Mouse (Mus musculus): ENCODE measurements around the gene Fbxl15. TPM values are rescaled to one million over a fixed set of nuclear protein-coding genes. Genes with fewer than 3 reads are reported as not detected.

Fbxl15 gene
- total RNA-seq (2021), result 10 to 100 TPM; 26.7 to 28.7 TPM

DNA sequence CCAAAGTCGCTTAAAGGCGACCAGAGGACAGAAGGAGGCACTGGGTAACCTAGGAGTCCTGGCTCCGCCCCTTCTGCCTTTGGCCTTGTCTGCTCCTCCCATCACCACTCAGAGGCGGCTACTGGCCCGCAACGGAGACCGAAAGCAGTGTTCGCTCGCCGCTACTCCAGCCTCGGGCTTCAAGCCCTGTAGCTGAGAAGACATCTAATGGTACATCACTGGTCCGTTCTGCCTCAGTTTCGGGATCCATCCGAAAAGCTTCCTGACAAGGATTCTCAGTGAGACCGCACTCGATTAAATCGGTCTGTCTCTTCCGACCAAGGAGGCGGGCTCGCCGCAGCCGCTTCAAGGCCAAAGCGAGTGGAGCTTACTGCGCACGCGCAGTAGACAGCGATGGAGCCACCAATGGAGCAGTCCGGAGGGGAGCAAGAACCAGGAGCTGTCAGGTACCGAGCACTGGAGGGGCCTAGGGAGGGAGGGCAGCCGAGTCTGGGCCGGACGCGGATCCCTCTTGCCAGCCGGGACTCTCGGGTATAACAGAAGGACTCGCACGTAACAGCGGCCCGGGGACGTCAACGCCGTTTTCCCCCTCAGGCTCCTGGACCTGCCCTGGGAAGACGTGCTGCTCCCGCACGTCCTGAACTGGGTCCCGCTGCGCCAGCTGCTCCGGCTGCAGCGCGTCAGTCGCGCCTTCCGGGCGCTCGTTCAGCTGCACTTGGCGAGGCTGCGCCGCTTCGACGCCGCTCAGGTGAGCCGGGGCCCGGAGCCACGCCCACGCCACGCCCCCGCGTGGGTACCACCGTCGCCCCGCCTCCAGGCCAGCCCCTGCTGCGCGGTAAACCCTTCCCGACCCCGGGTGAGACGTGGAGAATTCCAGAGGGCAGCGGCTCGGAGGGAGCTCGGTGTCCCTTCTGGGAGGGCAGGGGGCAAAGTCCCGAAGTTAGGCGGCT lies at the start of gene Fbxl15:
TSS of gene Fbxl15 (plus strand) at position 104 of the 950 bp plus-strand sequence.
- intact Hi-C loops (cut with DNase I), result no loop called here
- DNase-seq (ENCODE audit: low spot score in 2 of 2), result peak; percentile 96 to 97

DNA sequence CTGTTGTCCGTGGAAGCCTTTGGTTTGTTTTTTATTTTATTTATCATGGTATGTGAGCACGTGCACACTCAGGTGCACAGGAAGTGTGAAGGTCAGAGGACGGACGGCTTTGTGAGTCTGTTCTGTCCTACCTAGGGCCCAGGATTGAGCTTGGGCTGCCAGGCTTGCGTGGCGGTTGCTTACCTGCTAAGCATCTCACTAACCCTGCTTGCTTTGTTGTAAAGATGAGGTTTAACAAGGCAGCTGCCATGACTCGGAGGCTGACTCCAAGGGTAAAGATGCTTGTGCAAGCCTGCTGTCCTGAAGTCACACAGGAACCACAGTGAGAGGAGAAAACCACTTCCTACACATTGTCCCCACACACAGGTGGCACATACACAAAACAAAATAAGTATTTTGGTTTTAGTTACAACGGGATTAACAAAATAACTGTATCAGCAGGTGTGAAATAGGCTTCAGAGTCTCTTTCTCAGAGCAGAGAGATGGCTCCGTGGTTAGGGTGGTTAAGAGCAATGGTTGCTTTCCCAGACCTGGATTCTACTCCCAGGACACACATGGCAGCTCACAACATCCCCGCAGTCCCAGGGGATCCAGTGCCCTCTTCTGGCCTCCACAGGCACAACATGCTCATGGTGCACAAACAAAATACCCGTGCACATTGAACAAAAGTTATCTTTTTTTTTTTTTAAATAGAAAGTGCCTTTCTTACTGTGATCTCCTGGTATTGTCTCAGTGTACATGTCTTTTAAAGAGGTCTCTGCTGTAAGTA lies 45.7 kb upstream of the Fbxl15 start:
- no peak for DNase-seq (ENCODE audit: low spot score in 2 of 2)
- intact Hi-C loops (cut with DNase I), result no loop called here

DNA sequence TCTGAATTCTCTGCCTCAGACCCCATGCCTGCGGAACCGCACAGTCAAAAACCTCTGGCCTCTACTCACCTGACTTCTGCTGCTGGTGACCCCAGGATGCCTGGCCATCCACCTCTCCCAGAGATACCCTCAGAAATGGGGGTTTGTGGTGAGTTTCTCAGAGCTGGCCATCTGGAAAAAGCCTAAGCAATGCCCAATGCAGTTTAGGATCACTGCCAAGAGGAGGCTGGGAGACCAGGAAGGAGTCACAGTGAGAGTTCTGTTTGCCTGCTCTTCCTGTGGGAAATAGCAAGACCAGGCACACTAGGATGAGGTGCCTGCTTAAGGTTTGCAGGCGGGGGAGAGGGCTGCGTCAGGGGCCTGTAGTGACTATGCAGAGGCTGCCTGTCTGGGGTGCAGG lies 43.3 kb upstream of the Fbxl15 start:
- intact Hi-C loops (cut with DNase I), result no loop called here
- DNase-seq (ENCODE audit: low spot score in 2 of 2), result no peak

DNA sequence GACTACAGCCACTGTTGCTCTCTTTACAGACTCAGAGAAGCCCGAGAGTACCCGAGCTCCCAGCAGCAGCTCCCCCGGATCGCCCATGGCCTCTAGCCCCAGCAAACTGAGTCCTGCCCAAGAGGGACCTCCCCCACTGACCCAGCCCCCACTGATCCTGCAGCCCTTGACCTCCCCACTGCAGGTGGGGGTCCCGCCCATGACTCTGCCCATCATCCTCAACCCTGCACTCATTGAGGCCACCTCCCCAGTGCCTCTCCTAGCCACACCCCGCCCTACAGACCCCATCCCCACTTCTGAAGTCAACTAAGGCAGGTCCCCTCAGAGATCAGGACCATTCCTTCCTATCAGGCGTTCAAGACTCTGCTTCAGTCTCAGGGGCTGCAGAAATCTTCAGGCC lies 42.4 kb upstream of the Fbxl15 start:
- intact Hi-C loops (cut with DNase I), result no loop called here
- DNase-seq (ENCODE audit: low spot score in 2 of 2), result no peak

DNA sequence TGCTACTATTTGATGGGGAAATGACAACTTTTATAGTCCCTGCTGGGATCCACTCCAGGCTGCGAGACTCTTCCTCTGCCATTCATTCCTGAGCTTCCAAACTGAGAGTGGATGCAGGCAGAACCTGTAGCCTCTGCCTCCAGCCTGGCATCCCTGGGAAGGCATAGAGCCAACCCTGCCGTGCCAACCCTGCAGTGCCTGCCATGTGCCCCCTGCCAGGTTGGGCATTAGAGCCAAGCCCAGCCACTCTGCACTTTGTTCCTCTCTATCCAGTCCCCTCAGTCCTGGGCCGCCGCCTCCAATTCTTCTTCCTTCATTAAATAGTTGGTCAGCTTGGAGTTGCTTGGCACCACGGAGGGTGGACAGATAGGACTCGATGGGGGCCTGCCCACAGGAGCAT lies 41.9 kb upstream of the Fbxl15 start:
- intact Hi-C loops (cut with DNase I), result no loop called here

DNA sequence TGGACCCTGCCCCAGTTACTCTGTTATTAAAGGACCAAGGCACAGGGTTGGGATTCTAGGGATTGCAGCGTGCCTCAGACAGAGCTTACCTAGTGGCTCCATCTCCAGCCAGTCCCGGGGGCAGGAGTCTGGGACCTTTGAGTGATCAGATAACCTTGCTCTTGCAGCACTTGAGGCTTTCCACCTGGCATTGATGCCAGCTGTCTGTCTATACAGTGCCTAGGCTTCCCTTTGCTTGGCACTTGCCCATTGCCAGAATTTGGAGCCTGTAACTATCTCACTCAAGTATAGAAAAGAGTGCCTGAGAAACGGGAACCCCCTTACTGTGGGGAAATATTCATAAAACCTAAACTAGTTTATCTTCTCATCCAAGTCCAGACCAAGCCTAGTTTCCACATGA lies 41.1 kb upstream of the Fbxl15 start:
- intact Hi-C loops (cut with DNase I), result no loop called here
- DNase-seq (ENCODE audit: low spot score in 2 of 2), result no peak

More for the DNA sequence above, 41.9 kb upstream of the Fbxl15 start:
- DNase-seq (ENCODE audit: low spot score in 2 of 2), result no peak

DNA sequence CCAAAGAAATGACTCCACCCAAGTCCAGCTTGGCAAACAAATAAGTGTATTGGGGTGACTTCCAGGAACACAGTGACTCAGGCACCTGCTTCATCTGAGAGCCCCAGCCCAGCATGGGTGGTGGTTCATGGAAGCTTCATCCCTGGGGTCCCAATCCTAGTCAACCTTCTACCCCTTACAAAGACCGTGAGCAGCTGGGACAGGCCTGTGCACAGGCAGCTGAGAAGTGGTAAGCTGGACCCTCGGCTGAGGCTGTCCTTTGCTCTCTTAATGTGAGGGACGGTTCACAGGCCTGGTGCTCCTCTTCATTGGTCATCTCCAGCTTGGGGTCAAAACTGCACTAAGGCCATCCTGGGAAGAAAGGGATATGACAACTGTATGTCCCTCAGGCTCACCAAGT lies 40.4 kb upstream of the Fbxl15 start:
- no peak for DNase-seq (ENCODE audit: low spot score in 2 of 2)
- intact Hi-C loops (cut with DNase I), result no loop called here

DNA sequence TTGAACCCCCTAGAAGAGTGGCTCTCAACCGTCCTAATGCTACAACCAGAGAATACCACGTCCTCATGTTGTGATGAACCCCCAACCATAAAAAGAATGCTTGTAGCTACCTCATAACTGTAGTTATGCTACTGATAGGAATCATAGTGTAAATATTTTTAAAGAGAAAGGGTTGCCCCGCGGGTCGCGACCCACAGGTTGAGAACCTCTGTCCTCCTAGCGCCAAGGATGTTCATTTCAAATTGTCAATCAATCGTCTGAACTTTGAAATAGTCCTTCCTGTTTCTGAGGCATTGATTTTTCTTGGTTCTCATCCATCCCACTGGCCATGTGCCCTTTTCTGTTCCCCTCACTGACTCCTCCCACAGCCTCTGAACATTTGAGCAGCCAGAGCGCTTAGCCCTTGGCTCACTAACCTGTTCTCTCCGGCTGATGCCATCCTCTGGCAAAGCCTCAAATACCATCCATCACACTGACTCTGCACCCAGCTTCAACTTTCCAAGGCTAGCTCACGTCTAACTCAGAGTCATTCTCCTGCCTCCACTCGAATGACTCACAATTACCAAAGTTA lies 37.4 kb upstream of the Fbxl15 start:
- intact Hi-C loops (cut with DNase I), result no loop called here
- no peak for DNase-seq (ENCODE audit: low spot score in 2 of 2)

DNA sequence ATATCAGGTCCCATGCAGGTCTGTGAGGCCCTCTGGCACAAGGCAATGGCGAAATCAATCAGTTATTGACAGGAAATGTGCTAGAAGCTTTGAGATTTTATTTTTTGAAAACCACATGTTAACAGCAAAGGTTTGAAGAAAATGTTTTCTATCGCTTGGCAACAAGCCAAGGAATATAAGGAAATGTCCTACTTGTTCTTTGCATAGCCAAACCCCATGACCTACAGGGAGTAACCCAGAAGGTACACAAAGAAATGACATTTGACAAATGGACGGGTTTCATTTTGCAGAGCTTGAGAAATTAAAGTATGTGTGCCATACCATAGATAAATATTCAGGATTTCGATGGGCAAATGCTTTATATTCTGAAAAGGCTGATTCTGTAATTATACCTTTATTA lies 31.0 kb upstream of the Fbxl15 start:
- intact Hi-C loops (cut with DNase I), result no loop called here
- no peak for DNase-seq (ENCODE audit: low spot score in 2 of 2)

DNA sequence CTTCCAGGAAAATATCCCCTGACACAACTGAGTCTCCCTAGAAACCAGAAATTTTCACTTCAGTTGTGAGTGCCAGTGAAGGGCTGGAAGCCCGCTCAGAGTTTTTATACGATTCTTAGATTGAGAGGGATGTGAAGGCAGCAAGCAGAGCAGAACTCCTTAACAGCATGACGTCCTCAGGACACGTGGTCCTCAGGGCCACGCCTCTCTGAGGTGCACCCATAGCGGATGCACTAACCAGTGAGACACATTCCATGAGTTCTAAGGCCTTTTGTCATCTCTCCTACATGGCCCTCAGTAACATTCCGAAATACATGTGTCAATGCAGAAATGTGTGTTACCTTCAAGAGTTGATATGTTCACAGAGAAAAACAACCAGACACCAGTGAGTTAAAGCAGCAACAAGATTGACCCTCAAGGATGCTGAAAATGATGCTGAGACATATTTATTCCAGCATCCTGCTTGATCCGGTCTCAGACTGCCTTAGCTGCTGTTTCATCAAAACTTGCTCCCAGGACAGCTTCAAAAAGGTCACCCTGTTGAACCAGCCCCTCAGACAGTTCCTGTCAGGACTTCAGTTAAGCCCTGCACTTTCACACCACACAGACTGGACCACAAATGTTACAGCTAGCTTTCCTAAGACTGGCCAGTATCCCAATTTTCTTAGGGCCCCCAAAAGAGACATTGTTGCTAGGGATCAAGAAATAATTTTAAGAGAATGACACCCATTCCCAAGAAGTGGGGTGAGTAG lies 27.5 kb upstream of the Fbxl15 start:
- DNase-seq (ENCODE audit: low spot score in 2 of 2), result no peak
- intact Hi-C loops (cut with DNase I), result no loop called here

DNA sequence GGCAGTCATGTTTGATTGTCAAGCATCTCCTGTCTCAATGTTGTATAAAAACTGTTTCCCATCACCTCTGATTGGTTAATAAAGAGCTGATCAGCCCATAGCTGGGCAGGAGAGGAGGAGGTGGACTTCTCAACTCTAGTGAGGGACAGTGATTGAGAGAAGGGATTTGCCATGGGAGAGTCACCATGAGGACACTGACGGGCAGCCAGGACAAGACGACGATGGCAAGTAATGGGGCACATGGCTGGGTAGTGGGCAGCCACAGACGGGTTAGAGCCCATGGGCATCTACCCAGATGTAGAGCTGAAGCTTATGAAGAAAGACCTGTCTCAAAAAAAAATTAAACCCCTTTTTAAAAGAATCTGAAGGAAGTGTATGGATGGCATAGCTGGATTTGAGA lies 25.4 kb upstream of the Fbxl15 start:
- no peak for DNase-seq (ENCODE audit: low spot score in 2 of 2)
- intact Hi-C loops (cut with DNase I), result no loop called here

DNA sequence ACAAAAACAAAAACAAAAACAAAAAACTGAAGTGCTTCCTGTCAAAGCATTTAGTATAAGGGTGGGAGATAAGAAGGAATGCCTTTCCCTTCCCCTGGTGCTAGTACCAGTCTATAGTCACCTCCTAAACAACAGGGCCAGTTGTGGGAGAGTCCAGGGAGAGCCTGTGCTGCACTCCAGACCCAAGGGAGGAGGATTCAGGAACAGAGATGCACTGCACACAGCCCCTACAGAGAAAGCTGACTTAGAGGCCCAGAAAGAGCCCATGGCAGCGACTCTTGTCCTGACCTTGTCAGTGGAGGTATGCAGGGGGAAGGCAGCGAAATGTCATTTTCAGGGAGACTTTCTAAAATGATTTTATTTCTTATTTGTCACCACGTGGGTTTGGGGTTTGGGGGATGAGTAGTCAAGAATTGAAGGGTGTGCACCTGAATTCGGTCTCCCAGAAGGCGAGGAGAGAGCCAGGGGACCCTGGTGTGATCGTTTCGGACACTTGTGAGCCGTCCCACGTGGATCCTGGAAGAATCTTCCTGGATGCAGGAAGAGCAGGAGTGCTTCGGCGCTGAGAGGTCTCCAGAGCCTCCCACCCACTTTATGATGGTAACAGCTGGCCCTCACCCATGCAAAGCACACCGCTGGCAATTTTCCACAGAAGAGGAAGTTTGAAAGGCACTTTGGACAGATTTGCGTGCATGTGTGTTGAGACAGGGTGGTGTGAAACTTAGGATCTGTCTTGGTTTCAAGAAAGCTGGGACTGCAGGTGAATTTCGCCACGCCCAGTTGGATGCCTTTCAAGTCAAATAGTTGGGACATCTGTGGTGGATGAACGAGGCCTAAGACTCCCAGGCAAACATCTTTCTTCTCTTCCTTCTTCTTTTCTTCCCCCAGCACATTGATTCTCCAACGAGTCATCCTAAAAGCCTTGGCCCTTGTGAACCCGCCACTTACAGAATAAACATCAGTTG lies 24.5 kb upstream of the Fbxl15 start:
- no peak for DNase-seq (ENCODE audit: low spot score in 2 of 2)
- intact Hi-C loops (cut with DNase I), result no loop called here

DNA sequence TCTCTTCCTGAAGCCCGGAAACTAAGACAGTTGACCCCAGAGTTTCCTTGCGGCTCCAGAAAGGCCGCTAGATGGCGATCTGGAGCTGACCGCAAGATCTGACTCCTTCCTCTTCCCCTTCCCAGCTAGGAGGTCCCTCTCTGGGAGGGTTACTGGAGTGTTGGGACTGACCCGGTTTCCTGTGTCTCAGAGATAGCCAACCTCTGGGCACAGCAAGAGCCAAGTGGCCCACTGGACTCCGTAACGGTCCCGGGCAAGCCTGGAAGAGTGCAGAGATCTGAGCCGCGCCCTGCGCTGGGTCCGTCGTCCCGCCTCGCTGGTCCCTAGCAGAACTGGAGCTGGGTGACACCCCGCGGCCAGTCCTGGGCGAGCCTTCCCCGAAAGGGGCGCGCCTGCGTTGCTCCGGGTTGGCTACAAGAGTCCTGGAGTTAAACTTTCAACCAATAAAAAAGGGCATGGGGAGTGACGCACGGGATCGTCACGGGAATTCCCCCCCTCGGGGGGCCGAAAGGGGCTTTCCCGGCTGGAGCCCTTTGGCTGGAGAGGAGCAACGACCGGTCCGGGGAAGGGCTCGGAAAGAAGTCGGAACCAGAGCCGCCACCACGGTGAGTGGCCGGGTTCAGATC lies 23.7 kb upstream of the Fbxl15 start, which contains the start of gene Nfkb2:
TSS of gene Nfkb2 (plus strand) at position 105 of the 626 bp plus-strand sequence.
- peak; percentile 75 to 82 for DNase-seq (ENCODE audit: low spot score in 2 of 2)
- intact Hi-C loops (cut with DNase I), result no loop called here

DNA sequence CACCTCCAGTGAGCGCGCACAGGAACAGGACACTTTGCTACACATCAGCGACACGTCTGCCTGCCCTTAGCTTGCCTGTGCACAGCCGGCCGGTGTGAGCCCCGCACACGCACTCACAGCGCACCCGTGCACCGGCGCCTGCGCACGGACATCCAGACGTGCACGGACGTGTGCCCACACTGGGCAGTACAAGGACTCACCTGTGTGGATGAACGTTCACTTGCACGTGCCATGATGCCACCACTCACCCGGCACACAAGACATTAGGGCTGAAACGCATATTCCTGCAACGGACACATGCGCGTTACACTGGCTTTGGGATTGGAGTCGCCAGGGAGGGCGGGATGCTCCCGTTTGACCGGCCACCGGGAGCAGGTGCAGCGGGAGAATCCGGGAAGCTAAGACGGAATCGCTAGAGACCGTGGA lies 23.1 kb upstream of the Fbxl15 start:
- intact Hi-C loops (cut with DNase I), result no loop called here
- no peak for DNase-seq (ENCODE audit: low spot score in 2 of 2)

DNA sequence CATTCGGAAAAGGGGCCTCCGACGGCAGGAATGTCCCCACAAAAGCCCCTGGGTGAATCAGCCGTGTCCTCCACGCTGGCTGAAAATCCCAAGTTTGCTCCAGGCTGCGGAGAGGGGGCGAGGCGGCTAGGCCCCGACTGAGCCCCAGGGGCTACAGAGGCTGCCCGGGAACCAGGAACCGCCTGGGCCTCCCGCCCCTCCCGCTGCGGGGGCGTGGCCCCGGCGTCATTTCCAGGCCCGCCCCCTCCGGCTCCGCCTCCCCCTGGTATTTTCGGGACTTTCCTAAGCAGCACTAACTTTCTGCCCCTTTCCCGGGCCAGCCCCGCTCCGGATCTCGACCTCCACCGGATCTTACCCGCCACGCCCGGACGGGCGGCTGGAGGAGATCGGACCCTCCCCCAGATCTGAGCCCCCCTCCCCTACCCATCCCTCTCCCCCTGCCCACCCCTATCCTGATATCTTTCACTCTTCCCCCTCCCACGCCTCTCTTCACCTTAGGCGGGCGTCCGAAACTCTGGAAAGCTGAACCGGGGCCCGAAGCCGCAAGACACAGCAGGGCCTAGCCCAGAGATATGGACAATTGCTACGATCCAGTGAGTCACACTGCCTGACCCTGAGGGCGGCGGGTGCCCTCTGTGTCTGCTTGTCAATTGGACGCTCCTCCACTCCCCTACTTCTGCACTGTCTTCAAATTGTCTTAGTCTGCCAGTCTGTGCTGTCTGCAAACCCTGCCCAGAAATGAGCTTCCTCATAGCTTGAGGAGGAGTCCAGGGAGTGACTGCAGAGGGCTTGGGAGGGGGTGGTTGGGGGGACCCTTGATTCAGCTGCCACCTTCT lies 22.3 kb upstream of the Fbxl15 start:
- DNase-seq (ENCODE audit: low spot score in 2 of 2), result peak in 1 of 2 experiments; percentile 55
- intact Hi-C loops (cut with DNase I), result no loop called here

DNA sequence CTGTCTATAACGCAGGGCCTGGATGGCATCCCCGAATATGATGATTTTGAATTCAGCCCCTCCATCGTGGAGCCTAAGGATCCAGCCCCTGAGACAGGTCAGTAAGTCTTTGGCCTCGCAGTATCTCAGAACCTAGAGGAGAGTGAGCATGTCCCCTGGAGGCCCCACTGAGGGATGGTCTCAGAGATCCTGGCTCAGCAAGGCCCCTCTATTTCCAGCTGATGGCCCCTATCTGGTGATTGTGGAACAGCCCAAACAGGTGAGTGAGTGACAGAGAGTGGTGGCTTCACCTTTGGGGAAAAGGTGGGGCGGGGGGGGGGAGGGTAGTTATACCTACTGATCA lies 21.7 kb upstream of the Fbxl15 start:
- intact Hi-C loops (cut with DNase I), result no loop called here
- no peak for DNase-seq (ENCODE audit: low spot score in 2 of 2)

DNA sequence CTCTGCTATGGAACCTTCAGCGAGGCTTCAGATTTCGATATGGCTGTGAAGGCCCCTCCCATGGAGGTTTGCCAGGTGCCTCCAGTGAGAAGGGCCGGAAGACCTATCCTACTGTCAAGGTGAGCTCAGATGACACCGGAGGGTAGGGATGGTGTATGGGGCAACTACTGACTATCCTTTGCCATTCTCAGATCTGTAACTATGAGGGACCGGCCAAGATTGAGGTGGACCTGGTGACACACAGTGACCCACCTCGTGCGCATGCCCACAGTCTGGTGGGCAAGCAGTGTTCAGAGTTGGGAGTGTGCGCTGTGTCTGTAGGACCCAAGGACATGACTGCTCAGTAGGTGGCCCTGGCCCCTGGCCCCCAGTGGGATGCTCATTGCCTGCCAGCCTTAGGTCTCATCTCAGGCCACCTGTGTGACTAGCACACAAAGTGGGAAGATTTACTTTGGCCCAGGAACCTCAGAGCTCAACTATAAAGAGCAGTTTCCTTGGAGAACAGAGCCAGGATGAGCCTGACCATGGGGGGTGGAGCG lies 21.2 kb upstream of the Fbxl15 start:
- intact Hi-C loops (cut with DNase I), result no loop called here
- peak in 1 of 2 experiments; percentile 3 for DNase-seq (ENCODE audit: low spot score in 2 of 2)

All from left cerebral cortex, postnatal 36 days (tissue).